Mouse (Mus musculus) kidney, embryonic 14.5 days (tissue): ENCODE data around the gene Antxr2. TPM values are rescaled to one million over a fixed set of nuclear protein-coding genes. Genes with fewer than 3 reads are reported as not detected.

Source experiments
- polyA plus RNA-seq: library from polyadenylated mRNA; unstranded; fragments of >200 nt; fragmentation: Nextera tagmentation; extraction: Ambion mirVana; gene quantifications from 2 replicates; pipeline ENCODE4 v1.2.1, GENCODE M21; 2014

Antxr2 gene
- polyA plus RNA-seq, 1 experiment from 2014 or later: 18.5 TPM

Other genes with a start within 250 kb of the Antxr2 start
- gene Prdm8, start 136.2 kb upstream of the Antxr2 start, polyA plus RNA-seq: not detected in 2 replicates
- gene Fgf5, start 223.1 kb upstream of the Antxr2 start, polyA plus RNA-seq: 0.32 and 0.57 TPM in 2 replicates